Mouse (Mus musculus) thymus, adult 2 months (tissue): Measurements from ENCODE around the gene Sipa1l1.

Source experiments
- CTCF ChIP-seq: fragments of 200-500 bp; IDR thresholded peaks from 2 replicates; pipeline ENCODE4 v1.5.1; 2012; ENCODE audit warnings: mild to moderate bottlenecking, control low read depth, low read length, moderate library complexity, borderline replicate concordance; ENCODE audit not compliant: control insufficient read depth, poor library complexity, insufficient read depth; ENCODE audit errors: extremely low read depth
- POLR2A ChIP-seq: fragments of 200-500 bp; IDR thresholded peaks from 2 replicates; pipeline ENCODE4 v1.6.1; 2012; ENCODE audit warnings: mild to moderate bottlenecking, low read length, control low read depth, moderate library complexity; ENCODE audit not compliant: control insufficient read depth, poor library complexity, insufficient read depth; ENCODE audit errors: extremely low read depth

DNA sequence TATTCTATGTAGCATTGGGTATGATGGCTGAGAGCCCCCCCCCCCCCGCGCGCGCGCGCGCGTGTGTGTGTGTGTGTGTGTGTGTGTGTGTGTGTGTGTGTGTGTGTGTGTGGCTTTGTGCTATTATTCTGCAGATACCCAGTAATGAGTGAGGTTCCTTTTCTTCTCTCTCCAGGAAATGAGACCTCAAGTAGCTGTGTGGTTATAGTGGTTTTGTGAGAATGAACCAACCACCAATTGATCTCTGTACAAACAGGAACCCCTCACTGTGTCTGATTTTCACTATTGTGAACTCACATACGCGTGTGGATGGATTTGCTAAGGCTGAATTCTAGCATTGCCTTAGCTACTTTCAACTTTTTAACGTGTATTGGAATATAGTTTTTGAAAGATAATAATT is 181.0 kb downstream of the Sipa1l1 start:
- TF ChIP-seq CTCF, result no peak
- TF ChIP-seq POLR2A, result no peak
